Mouse (Mus musculus) ES-E14 (cell line): ENCODE measurements around the gene Gnat2. TPM values are rescaled to one million over a fixed set of nuclear protein-coding genes. Genes with fewer than 3 reads are reported as not detected.
A peak's percentile ranks its signal among the peaks of the same experiment; 100 is the strongest.

Experiments
- DNase-seq: peaks from one replicate; pipeline ENCODE4 v3.0.0-alpha.2; 2013; ENCODE audit warnings: low read depth, low spot score
- H3K27ac ChIP-seq: 2 replicates; pipeline ENCODE4 v1.5.1; 2012; ENCODE audit warnings: low read depth, mild to moderate bottlenecking, low read length, moderate library complexity, mixed read lengths; ENCODE audit not compliant: poor library complexity, insufficient read depth, severe bottlenecking
- H3K36me3 ChIP-seq: 2 replicates; pipeline ENCODE4 v1.6.1; 2012; ENCODE audit warnings: mild to moderate bottlenecking, low read length, moderate library complexity, mixed read lengths; ENCODE audit not compliant: control insufficient read depth, poor library complexity, insufficient read depth, severe bottlenecking
- H3K4me1 ChIP-seq, 2 experiments: fragments of 150-350 bp in 1 of 2; sonication (generic) in 1 of 2; 2 replicates each; pipeline ENCODE4 v1.6.1; 2012; ENCODE audit warnings: low read length in 2 of 2, mild to moderate bottlenecking in 1 of 2, mixed read lengths in 1 of 2; ENCODE audit not compliant: control insufficient read depth in 2 of 2, insufficient read depth in 2 of 2, poor library complexity in 1 of 2
- H3K4me3 ChIP-seq, 2 experiments: fragments of 150-350 bp in 1 of 2; sonication (generic) in 1 of 2; 2 replicates each; pipeline ENCODE4 v1.5.1; 2012; ENCODE audit warnings: low read length in 2 of 2, low read depth in 1 of 2, mild to moderate bottlenecking in 1 of 2, mixed read lengths in 1 of 2; ENCODE audit not compliant: insufficient read depth in 1 of 2, poor library complexity in 1 of 2, severe bottlenecking in 1 of 2
- H3K9ac ChIP-seq: 2 replicates; pipeline ENCODE4 v1.6.1; 2012; ENCODE audit warnings: low read depth, mild to moderate bottlenecking, low read length, mixed read lengths; ENCODE audit not compliant: poor library complexity, insufficient read depth, severe bottlenecking
- H3K9me3 ChIP-seq: fragments of 150-350 bp; sonication (generic); 2 replicates; pipeline ENCODE4 v1.6.1; 2012; ENCODE audit warnings: low read depth, mild to moderate bottlenecking, low read length; ENCODE audit not compliant: control insufficient read depth, insufficient read depth
- CHD2 ChIP-seq: IDR thresholded peaks from 2 replicates; pipeline ENCODE4 v1.6.1; 2014; ENCODE audit warnings: mild to moderate bottlenecking, low read depth, low read length, inconsistent platforms
- HCFC1 ChIP-seq: IDR thresholded peaks from 2 replicates; pipeline ENCODE4 v1.6.1; 2012; ENCODE audit warnings: low read length, inconsistent platforms, borderline replicate concordance; ENCODE audit not compliant: insufficient read depth
- MAFK ChIP-seq: IDR thresholded peaks from 2 replicates; pipeline ENCODE4 v1.6.1; 2014; ENCODE audit warnings: mild to moderate bottlenecking, low read depth, low read length, inconsistent platforms; ENCODE audit not compliant: insufficient read depth
- ZC3H11A ChIP-seq: IDR thresholded peaks from 2 replicates; pipeline ENCODE4 v1.6.1; 2012; ENCODE audit warnings: low read depth, mild to moderate bottlenecking, inconsistent platforms, low read length, borderline replicate concordance
- ZNF384 ChIP-seq: IDR thresholded peaks from 2 replicates; pipeline ENCODE4 v1.6.1; 2012; ENCODE audit warnings: low read depth, low read length, inconsistent platforms
- in situ Hi-C, 2 experiments: fragments of 600-800 bp; cut with MboI; formaldehyde crosslinking; loops; one replicate each; pipeline ENCODE4 v1.15.1; 2025; ENCODE audit warnings: low sequenced_read_pairs in 2 of 2, inconsistent platforms in 1 of 2; ENCODE audit not compliant: unreplicated experiment in 2 of 2
- total RNA-seq: library from RNA; depleted of rRNA; stranded (reverse); fragments of 300-350 nt; gene quantifications from 2 replicates; pipeline ENCODE4 v1.2.3, GENCODE M21; 2012

The Gnat2 gene
- total RNA-seq, 1 experiment = 9.9 TPM

GRCm38 (mm10) chr3:108139113-108139512, 46.5 kb downstream of the Gnat2 start:
- H3K4me3 ChIP-seq = no peak overlapping the region
- no peak overlapping the region for H3K27ac ChIP-seq

DNA sequence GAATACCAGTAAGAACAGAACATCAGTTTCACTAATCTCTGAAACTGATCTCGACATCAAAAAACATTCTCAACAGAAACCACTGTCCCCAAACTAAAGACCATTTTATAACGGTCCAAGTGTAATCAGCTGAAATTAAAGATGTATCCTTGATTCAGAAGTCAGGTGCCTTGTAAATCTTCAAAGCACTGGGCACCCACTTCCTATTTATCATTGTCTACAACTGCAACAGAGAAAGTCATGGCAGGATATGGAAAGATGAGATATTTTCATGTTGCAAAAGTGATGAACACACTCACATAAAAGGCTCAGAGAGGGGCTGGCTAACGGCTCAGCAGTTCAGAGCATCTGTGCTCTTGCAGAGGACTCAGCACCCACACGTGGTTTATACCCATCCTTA, 48.2 kb downstream of the Gnat2 start:
- DNase-seq = no peak
- Histone ChIP-seq H3K4me1 (peaks cover 0 to 2% of the 10 kb centered on the region in 2 experiments; a peak in 1 of 4 replicates), H3K9me3 (no peaks in the 10 kb centered on the region), H3K9ac (no peak overlapping the region), H3K36me3 (no peaks in the 10 kb centered on the region; the same call in 1 of the 2 replicates), H3K4me3 (no peak overlapping the region), H3K27ac (no peak overlapping the region)
- TF ChIP-seq ZC3H11A (no peak), ZNF384 (no peak), HCFC1 (no peak), CHD2 (no peak), MAFK (no peak)
- in situ Hi-C loops = no loop called here

More at GRCm38 (mm10) chr3:108139113-108139512, 46.5 kb downstream of the Gnat2 start:
- in situ Hi-C loops = no loop called here
- H3K9me3 ChIP-seq = no peaks in the 10 kb centered on the region
- H3K9ac ChIP-seq = no peak overlapping the region
- H3K36me3 ChIP-seq = no peaks in the 10 kb centered on the region; the same call in 1 of the 2 replicates
- H3K4me1 ChIP-seq = peaks cover 0 to 2% of the 10 kb centered on the region in 2 experiments; a peak in 1 of 4 replicates
- DNase-seq = no peak
- TF ChIP-seq HCFC1 (no peak), MAFK (no peak), CHD2 (no peak), ZNF384 (no peak), ZC3H11A (no peak)

- TF ChIP-seq ZC3H11A = no peak
- peak; percentile 53 for TF ChIP-seq HCFC1
- TF ChIP-seq ZNF384 = no peak
- H3K36me3 ChIP-seq = no peaks in the 10 kb centered on the region
- H3K4me3 ChIP-seq = peak within 1 kb of the TSS; percentile 86 to 91
- in situ Hi-C loops = no loop called here
- DNase-seq = peak; percentile 86
- H3K4me1 ChIP-seq = peaks cover 0 to 2% of the 10 kb centered on the region in 2 experiments; a peak in 1 of 4 replicates
- H3K9ac ChIP-seq = peak within 1 kb of the TSS; percentile 89
- no peaks in the 10 kb centered on the region for H3K9me3 ChIP-seq
- peak within 1 kb of the TSS; percentile 42; the same call in 1 of the 2 replicates for H3K27ac ChIP-seq
Measured at GRCm38 (mm10) chr3:108145534-108146445, 53.2 kb downstream of the Gnat2 start, which contains the start of gene Gnai3. Gnai3 (minus strand) TSS chr3:108146146.

- in situ Hi-C loops = no loop called here
- H3K4me3 ChIP-seq = peak overlapping the region; percentile 86 to 91
- no peak for TF ChIP-seq MAFK
- TF ChIP-seq HCFC1 = no peak
- TF ChIP-seq ZC3H11A = no peak
- TF ChIP-seq ZNF384 = no peak
- TF ChIP-seq CHD2 = no peak
- no peak overlapping the region for H3K27ac ChIP-seq
- no peaks in the 10 kb centered on the region for H3K36me3 ChIP-seq
- DNase-seq = no peak
- H3K4me1 ChIP-seq = peaks cover 0 to 8% of the 10 kb centered on the region in 2 experiments; a peak in 1 of 4 replicates
- no peaks in the 10 kb centered on the region for H3K9me3 ChIP-seq
- H3K9ac ChIP-seq = peak overlapping the region; percentile 76
Measured at GRCm38 (mm10) chr3:108146671-108147070, 54.1 kb downstream of the Gnat2 start.
